Mouse (Mus musculus) embryonic stem cell, embryonic (primary cell): ENCODE data around the gene Paqr7.

ENCODE experiments used
- CTCF ChIA-PET, 4 experiments: fragments of 300-600 bp in 2 of 4; fragments of 350-600 bp in 2 of 4; sonication (Branson Sonifier 250); formaldehyde crosslinking; loops; one replicate each; lab custom pipeline; 2022; ENCODE audit warnings: inconsistent platforms in 2 of 4; lab: Charles Lee
- POLR2A ChIA-PET, 4 experiments: fragments of 300-600 bp in 2 of 4; fragments of 350-600 bp in 2 of 4; sonication (Branson Sonifier 250); formaldehyde crosslinking; loops; one replicate each; lab custom pipeline; 2022; ENCODE audit warnings: antibody characterized with exemption in 4 of 4, inconsistent platforms in 1 of 4; lab: Charles Lee

The Paqr7 gene

GRCm38 (mm10) chr4:134503686-134504357, 7.3 kb downstream of the Paqr7 start:
- ChIA-PET CTCF (interaction anchor here in 2 of 4 experiments (0.5 to 1.7 kb wide), 3 partner anchors 108 to 471 kb away, joined by 3 to 5 read pairs (median 4); partner anchors contain the start of gene Pafah2 (in 1 of the 2)), POLR2A (interaction anchor here (0.5 to 1.1 kb wide), 6 partner anchors 9 to 184 kb away, joined by 3 to 4 read pairs (median 3); no protein-coding TSS in a partner anchor)

- ChIA-PET CTCF (interaction anchor here in 2 of 4 experiments (0.7 to 1.3 kb wide), 2 partner anchors 9 to 27 kb away, joined by 3 to 5 read pairs; partner anchors contain the start of gene Paqr7 (in 1 of the 2)), POLR2A (interaction anchor here in 2 of 4 experiments (0.6 to 1.3 kb wide), 6 partner anchors 8 to 698 kb away, joined by 3 to 6 read pairs (median 4); no protein-coding TSS in a partner anchor)
Measured at GRCm38 (mm10) chr4:134505303-134505789, 8.8 kb downstream of the Paqr7 start.

DNA sequence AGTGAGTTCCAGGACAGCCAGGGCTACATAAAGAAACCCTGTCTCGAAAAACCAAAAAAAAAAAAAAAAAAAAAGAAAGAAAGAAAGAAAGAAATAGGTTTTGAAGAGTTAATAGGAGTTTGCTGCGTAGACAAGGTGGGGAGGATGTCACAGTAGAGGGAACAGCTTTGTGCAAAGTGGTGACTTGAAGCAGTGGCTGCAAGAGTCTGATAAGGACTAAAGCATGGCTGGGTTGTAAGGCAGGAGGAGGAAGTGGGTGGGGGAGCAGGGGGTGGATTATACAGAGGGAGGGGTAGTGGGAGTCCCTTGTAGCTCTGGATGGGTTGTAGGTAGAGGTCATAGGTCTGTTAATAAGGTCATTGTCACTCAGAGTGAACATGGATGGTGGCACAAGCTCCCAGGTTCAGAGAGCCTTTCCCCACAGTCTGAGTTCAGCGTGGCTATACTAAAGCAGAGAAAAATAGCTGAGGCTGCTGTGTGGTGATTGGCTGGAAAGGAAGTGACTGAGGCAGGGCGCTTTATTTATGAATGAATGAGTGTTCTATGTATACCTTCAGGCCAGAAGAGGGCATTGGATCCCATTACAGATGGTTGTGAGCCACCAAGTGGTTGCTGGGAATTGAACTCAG, 9.6 kb downstream of the Paqr7 start:
- CTCF ChIA-PET = interaction anchor here in 2 of 4 experiments (0.6 to 1.3 kb wide), 4 partner anchors 9 to 49 kb away, joined by 3 to 5 read pairs (median 3); partner anchors contain the start of gene Paqr7 (in 1 of the 2)
- POLR2A ChIA-PET = interaction anchor here in 2 of 4 experiments (0.7 to 1.3 kb wide), 8 partner anchors 9 to 480 kb away, joined by 3 to 6 read pairs (median 3); no protein-coding TSS in a partner anchor

- ChIA-PET CTCF (interaction anchor here in 2 of 4 experiments (0.6 to 1.3 kb wide), 3 partner anchors 29 to 50 kb away, joined by 3 to 5 read pairs (median 3); no protein-coding TSS in a partner anchor), POLR2A (interaction anchor here in 2 of 4 experiments (1.0 to 2.8 kb wide), 5 partner anchors 11 to 418 kb away, joined by 3 to 29 read pairs (median 6); partner anchors contain the start of gene Paqr7 (in 2 of the 2))
Measured at GRCm38 (mm10) chr4:134506713-134507112, 10.2 kb downstream of the Paqr7 start.

- CTCF ChIA-PET = interaction anchor here (0.6 to 1.6 kb wide), 8 partner anchors 14 to 236 kb away, joined by 3 to 6 read pairs (median 3); partner anchors contain the start of genes Paqr7 (in 2 of the 4) and Pafah2 (in 1 of the 4)
- POLR2A ChIA-PET = interaction anchor here in 3 of 4 experiments (0.6 to 10.5 kb wide), 43 partner anchors 8 to 324 kb away, joined by 3 to 103 read pairs (median 4); partner anchors contain the start of genes Mtfr1l (in 2 of the 3), Paqr7 (in 2 of the 3), Cep85 (in 1 of the 3) and Man1c1 (in 1 of the 3)
Measured at GRCm38 (mm10) chr4:134510396-134510795, 13.9 kb downstream of the Paqr7 start.

GRCm38 (mm10) chr4:134510845-134511411, 14.4 kb downstream of the Paqr7 start, which contains the start of gene Aunip:
Gene Aunip (plus strand): TSS chr4:134510999.
- CTCF ChIA-PET = interaction anchor here (0.5 to 1.6 kb wide), 10 partner anchors 15 to 1866 kb away, joined by 3 to 6 read pairs (median 3); partner anchors contain the start of genes Paqr7 (in 2 of the 4) and Pafah2 (in 1 of the 4)
- POLR2A ChIA-PET = interaction anchor here in 3 of 4 experiments (0.6 to 10.5 kb wide), 45 partner anchors 8 to 359 kb away, joined by 3 to 103 read pairs (median 4); partner anchors contain the start of genes Mtfr1l (in 2 of the 3), Paqr7 (in 2 of the 3), Cep85 (in 1 of the 3) and Man1c1 (in 1 of the 3)

DNA sequence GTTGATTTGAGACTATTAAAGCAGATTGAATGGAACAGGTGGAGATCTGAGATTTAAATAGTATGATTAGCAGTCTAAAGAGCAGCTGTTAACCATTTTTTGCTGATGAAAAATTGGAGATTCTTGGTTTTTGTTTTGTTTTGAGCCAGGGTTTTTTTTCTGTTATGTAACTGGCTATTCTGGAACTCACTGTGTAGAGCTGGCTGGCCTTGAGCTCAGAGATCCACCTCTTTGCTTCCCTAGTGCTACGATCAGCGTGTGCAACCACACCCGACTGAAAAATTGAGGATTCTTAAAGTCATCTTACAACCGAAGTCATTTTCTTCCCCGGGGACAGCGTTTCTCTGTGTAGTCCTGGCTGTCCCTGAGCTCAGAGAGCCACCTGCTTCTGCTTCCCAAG, 15.2 kb downstream of the Paqr7 start:
- POLR2A ChIA-PET = interaction anchor here in 3 of 4 experiments (0.6 to 10.5 kb wide), 21 partner anchors 10 to 193 kb away, joined by 3 to 103 read pairs (median 6); partner anchors contain the start of genes Paqr7 (in 2 of the 3), Man1c1 (in 1 of the 3), Mtfr1l (in 1 of the 3) and Pafah2 (in 1 of the 3)
- CTCF ChIA-PET = interaction anchor here in 3 of 4 experiments (0.5 to 2.9 kb wide), 5 partner anchors 16 to 220 kb away, joined by 3 to 13 read pairs (median 5); no protein-coding TSS in a partner anchor

GRCm38 (mm10) chr4:134512798-134513197, 16.3 kb downstream of the Paqr7 start:
- POLR2A ChIA-PET = interaction anchor here in 3 of 4 experiments (0.6 to 10.5 kb wide), 26 partner anchors 13 to 760 kb away, joined by 3 to 103 read pairs (median 4); partner anchors contain the start of genes Paqr7 (in 2 of the 3), Clic4 (in 1 of the 3), Man1c1 (in 1 of the 3) and Mtfr1l (in 1 of the 3)
- CTCF ChIA-PET = interaction anchor here in 3 of 4 experiments (0.5 to 2.9 kb wide), 19 partner anchors 9 to 921 kb away, joined by 3 to 13 read pairs (median 3); partner anchors contain the start of genes Mtfr1l (in 2 of the 3), Pafah2 (in 1 of the 3) and Rcan3 (in 1 of the 3)

DNA sequence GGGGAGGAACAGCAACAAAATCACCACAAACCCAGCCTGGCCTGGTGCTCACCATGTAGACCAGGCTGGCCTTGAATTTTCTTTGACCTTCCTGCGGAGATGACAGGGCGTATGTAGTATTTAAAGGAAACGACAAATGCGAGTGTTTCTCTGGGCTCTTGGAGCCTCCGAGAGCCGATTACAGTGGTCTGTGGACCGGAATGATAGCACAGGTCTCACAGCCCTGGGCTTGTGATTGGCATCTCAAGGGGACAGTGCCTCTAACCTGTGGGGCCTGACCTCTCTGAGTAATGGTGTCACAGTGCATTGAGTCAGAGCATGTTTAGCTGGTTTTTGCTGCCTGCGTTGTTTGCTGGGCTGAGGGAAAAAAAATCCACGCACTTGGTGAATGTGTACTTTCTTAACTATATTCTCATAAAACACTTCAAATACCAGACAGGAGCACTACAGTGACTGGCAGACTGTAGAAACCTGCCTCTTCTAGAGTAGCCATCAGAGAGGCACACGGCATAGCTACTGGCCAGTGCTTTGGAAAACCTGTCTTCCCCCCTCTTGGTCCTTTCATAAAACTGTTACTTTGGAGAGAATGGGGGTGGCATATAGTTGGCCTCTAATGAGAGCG, 17.9 kb downstream of the Paqr7 start:
- POLR2A ChIA-PET = interaction anchor here in 3 of 4 experiments (1.3 to 10.5 kb wide), 7 partner anchors 10 to 26 kb away, joined by 3 to 103 read pairs (median 9); partner anchors contain the start of gene Paqr7 (in 1 of the 3)
- CTCF ChIA-PET = interaction anchor here in 1 of 4 experiments (2.9 kb wide), 1 partner anchor 37 kb away, joined by 13 read pairs; no protein-coding TSS in a partner anchor

DNA sequence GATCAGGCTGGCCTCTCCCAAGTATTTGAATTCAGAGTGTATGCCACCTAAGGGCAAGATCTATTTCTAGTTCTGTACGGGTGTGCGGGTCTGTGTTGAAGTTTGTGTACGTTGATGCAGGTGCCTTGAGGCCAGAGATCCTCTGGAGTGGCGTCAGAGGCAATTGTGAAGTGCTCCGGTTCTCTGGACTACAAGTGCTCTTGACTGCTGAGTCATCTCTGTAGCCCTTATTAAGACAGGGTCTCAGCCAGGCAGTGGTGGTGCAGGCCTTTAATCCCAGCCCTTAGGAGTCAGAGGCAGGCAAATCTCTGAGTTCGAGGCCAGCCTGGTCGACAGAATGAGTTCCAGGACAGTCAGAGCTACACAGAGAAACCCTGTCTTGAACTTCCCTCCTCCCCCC, 19.1 kb downstream of the Paqr7 start:
- ChIA-PET CTCF (interaction anchor here in 1 of 4 experiments (0.8 to 1.4 kb wide), 3 partner anchors 13 to 120 kb away, joined by 3 to 4 read pairs (median 3); partner anchors contain the start of gene Pafah2), POLR2A (interaction anchor here in 3 of 4 experiments (0.6 to 10.5 kb wide), 9 partner anchors 9 to 761 kb away, joined by 3 to 103 read pairs (median 3); partner anchors contain the start of genes Pafah2 (in 1 of the 3) and Paqr7 (in 1 of the 3))

GRCm38 (mm10) chr4:134516981-134517380, 20.5 kb downstream of the Paqr7 start:
- ChIA-PET POLR2A (interaction anchor here (0.5 to 10.5 kb wide), 11 partner anchors 9 to 1660 kb away, joined by 3 to 103 read pairs (median 3); partner anchors contain the start of genes Mtfr1l (in 1 of the 4) and Pafah2 (in 1 of the 4)), CTCF (interaction anchor here in 1 of 4 experiments (1.4 kb wide), 1 partner anchor 12 kb away, joined by 3 read pairs; no protein-coding TSS in a partner anchor)

- POLR2A ChIA-PET = interaction anchor here (1.0 to 10.5 kb wide), 9 partner anchors 9 to 122 kb away, joined by 3 to 103 read pairs (median 4); partner anchors contain the start of genes Mtfr1l (in 1 of the 4), Pafah2 (in 1 of the 4) and Paqr7 (in 1 of the 4)
- CTCF ChIA-PET = interaction anchor here in 1 of 4 experiments (0.6 to 0.7 kb wide), 2 partner anchors 9 to 24 kb away, joined by 3 read pairs; no protein-coding TSS in a partner anchor
Measured at GRCm38 (mm10) chr4:134517719-134518118, 21.2 kb downstream of the Paqr7 start.

GRCm38 (mm10) chr4:134518541-134518940, 22.0 kb downstream of the Paqr7 start:
- CTCF ChIA-PET = interaction anchor here in 1 of 4 experiments (0.7 kb wide), 1 partner anchor 9 kb away, joined by 3 read pairs; no protein-coding TSS in a partner anchor
- POLR2A ChIA-PET = interaction anchor here in 3 of 4 experiments (1.0 to 10.5 kb wide), 6 partner anchors 8 to 22 kb away, joined by 3 to 103 read pairs (median 4); partner anchors contain the start of genes Aunip (in 1 of the 3) and Paqr7 (in 1 of the 3)

- POLR2A ChIA-PET = interaction anchor here in 2 of 4 experiments (0.7 to 10.5 kb wide), 4 partner anchors 7 to 29 kb away, joined by 3 to 103 read pairs (median 4); partner anchors contain the start of gene Aunip (in 1 of the 2)
Measured at GRCm38 (mm10) chr4:134519281-134519680, 22.8 kb downstream of the Paqr7 start.

DNA sequence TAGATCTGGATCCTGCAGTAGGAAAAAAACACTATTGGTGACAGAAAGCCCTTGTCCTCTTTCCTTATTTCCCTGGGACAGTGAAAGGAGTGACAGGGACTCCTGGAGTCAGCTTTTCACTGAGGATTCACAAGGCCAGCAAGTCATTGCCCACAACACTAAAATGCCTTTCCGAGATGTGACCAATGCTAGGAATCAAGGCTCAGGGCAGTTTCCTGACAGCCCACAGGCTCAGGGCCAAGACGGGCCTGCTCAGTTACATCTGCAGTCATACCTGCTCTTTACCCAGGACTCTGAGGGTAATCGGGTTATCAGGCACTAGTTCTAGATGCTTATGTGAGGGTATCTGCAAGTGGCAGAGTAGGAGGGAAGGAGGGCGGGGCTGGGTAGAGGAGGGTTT, 26.9 kb downstream of the Paqr7 start:
- ChIA-PET CTCF (no interaction called here), POLR2A (interaction anchor here (0.8 to 9.2 kb wide), 9 partner anchors 8 to 122 kb away, joined by 3 to 103 read pairs (median 4); partner anchors contain the start of genes Aunip (in 1 of the 4), Mtfr1l (in 1 of the 4) and Paqr7 (in 1 of the 4))

More at GRCm38 (mm10) chr4:134519281-134519680, 22.8 kb downstream of the Paqr7 start:
- CTCF ChIA-PET = no interaction called here
